ENCODE assay signal across 14 mouse cellular contexts in the genomic region with DNA sequence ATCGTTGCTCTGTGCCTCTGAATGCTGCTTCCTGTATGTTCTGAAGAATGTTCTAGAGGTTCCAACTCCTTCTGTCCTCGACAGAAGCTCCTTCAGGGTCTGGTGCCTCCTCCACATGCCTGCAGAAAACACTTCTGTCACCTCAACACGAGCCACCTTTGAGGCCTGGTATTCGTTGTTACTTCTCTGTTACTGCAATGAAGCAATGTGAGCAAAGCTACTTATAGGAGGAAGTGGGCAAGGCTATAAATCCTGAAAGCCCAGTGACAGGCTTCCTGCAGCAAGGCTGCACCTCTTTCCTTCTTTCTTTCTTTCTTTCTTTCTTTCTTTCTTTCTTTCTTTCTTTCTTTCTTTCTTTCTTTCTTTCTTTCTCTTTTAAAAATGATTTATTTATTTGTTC.
"Had no signal": no experiment of that assay in that cellular context is flagged by ENCODE, and none has a peak within 500 bp of the region (broad histone marks: within the 10 kb centered on the region; RNA-seq: fewer than 3 reads in every experiment).

No protein-coding gene starts in this region.

- ATAC-seq: midbrain, embryonic 16.5 days had no signal

- DNase-seq: lung, adult 18-20 months; lung, embryonic 14.5 days; lung, postnatal 10 days; lung, postnatal 4 days; midbrain, embryonic 14.5 days; retina, postnatal 1 day; right cerebral cortex, adult 18-20 months; right cerebral cortex, postnatal 25 days; right cerebral cortex, postnatal 4 days; spleen, adult 18-20 months; thymus, adult 18-20 months; thymus, postnatal 14 days; thymus, postnatal 36 days had no signal
